Mouse (Mus musculus): ENCODE data around the gene Parp1. TPM values are rescaled to one million over a fixed set of nuclear protein-coding genes. Genes with fewer than 3 reads are reported as not detected.

Parp1 gene
- total RNA-seq, 2 experiments from 2014 or later = 89.0 to 90.3 TPM

DNA sequence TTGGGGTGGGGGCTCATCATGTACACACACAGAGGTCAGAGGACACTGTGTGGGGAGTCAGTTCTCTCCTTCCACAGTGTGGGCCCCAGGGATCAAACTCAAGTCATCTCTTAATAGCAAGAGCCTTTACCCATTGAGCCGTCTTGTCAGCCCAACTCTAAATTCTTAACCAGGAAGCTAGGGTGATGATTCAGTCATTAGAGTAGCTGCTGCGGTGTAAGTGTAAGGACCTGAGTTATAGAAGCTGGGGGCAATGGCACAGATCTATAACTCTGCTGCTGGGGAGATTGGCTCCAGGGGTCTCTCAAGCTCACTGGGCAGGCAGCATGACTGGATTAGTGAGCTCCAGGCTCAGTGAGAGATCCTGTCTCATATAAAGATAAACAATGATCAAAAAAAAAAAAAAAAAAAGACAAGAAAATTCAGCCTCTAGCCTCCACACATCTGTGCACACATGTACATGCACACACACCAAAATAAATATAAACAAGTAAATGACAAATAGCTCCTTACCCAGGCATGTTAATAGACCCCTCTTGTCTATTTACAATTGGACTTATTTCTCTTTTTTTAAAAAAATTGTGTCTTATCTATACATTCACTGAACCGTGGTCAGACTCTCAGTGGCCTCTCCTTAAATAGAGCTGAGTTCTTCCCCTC lies 25.9 kb upstream of the Parp1 start:
- intact Hi-C loops (cut with DNase I) = no loop called here
- no peak for DNase-seq (ENCODE audit: extremely low spot score in 1 of 2, low spot score in 2 of 2)
- H3K27ac ChIP-seq = no peak overlapping the region
- no peak for TF ChIP-seq CTCF (IDR thresholded peaks at IDR 0.05)
- no peak overlapping the region for H3K4me3 ChIP-seq

GRCm38 (mm10) chr1:180545918-180546545 lies 22.7 kb upstream of the Parp1 start:
- TF ChIP-seq CTCF (IDR thresholded peaks at IDR 0.05) = no peak
- no peak overlapping the region for H3K4me3 ChIP-seq
- H3K27ac ChIP-seq = no peak overlapping the region
- intact Hi-C loops (cut with DNase I) = loop anchor here (5.0 kb wide), 1 partner anchor 64 kb away; the partner anchor contains the start of gene Stum
- no peak for DNase-seq (ENCODE audit: extremely low spot score in 1 of 2, low spot score in 2 of 2)

- H3K4me3 ChIP-seq = no peak overlapping the region
These were observed 21.6 kb upstream of the Parp1 start for GRCm38 (mm10) chr1:180546798-180547750.

GRCm38 (mm10) chr1:180547751-180548669 lies 20.7 kb upstream of the Parp1 start:
- H3K27ac ChIP-seq = no peak overlapping the region
- intact Hi-C loops (cut with DNase I) = loop anchor here (5.0 kb wide), 1 partner anchor 66 kb away; the partner anchor contains the start of gene Stum
- TF ChIP-seq CTCF (IDR thresholded peaks at IDR 0.05) = no peak

More at GRCm38 (mm10) chr1:180546798-180547750, 21.6 kb upstream of the Parp1 start:
- H3K27ac ChIP-seq = no peak overlapping the region
- no peak for TF ChIP-seq CTCF (IDR thresholded peaks at IDR 0.05)
- no peak for DNase-seq (ENCODE audit: extremely low spot score in 1 of 2, low spot score in 2 of 2)
- intact Hi-C loops (cut with DNase I) = loop anchor here (5.0 kb wide), 1 partner anchor 65 kb away; the partner anchor contains the start of gene Stum

GRCm38 (mm10) chr1:180549539-180550308 lies 19.0 kb upstream of the Parp1 start:
- peak overlapping the region; percentile 40 for H3K27ac ChIP-seq
- TF ChIP-seq CTCF (IDR thresholded peaks at IDR 0.05) = no peak
- DNase-seq (ENCODE audit: extremely low spot score in 1 of 2, low spot score in 2 of 2) = no peak
- intact Hi-C loops (cut with DNase I) = loop anchor here (1.0 to 5.0 kb wide), 2 partner anchors 67 to 115 kb away; partner anchors contain the start of gene Stum
- H3K4me3 ChIP-seq = no peak overlapping the region

More at GRCm38 (mm10) chr1:180547751-180548669, 20.7 kb upstream of the Parp1 start:
- no peak for DNase-seq (ENCODE audit: extremely low spot score in 1 of 2, low spot score in 2 of 2)
- no peak overlapping the region for H3K4me3 ChIP-seq

GRCm38 (mm10) chr1:180550770-180551169 lies 18.0 kb upstream of the Parp1 start:
- peak; percentile 73 for TF ChIP-seq CTCF (IDR thresholded peaks at IDR 0.05)
- no peak overlapping the region for H3K4me3 ChIP-seq
- DNase-seq (ENCODE audit: extremely low spot score in 1 of 2, low spot score in 2 of 2) = no peak
- H3K27ac ChIP-seq = no peak overlapping the region
- intact Hi-C loops (cut with DNase I) = loop anchor here (1.0 kb wide), 2 partner anchors 43 to 116 kb away; no protein-coding TSS in a partner anchor

DNA sequence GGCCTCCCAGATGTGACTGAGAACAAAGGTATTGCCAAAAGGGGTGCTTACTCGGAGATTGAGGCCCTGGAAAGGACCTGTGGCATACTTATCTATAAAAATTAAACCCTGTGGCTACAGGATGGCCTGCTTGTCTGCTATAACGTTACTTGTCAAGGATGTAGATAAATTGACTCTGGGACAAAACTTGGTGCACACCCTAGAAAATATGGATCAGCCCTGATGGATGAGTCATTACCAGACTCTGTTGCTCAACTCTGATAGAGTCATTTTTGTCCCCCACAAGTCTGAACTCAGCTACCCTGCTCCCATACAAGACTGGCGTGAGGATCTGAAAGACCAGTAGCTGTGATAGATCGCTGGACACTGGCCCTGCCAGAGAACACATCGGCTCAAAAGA lies 11.8 kb upstream of the Parp1 start:
- no peak for TF ChIP-seq CTCF (IDR thresholded peaks at IDR 0.05)
- H3K27ac ChIP-seq = no peak overlapping the region
- intact Hi-C loops (cut with DNase I) = no loop called here
- H3K4me3 ChIP-seq = no peak overlapping the region
- no peak for DNase-seq (ENCODE audit: extremely low spot score in 1 of 2, low spot score in 2 of 2)

- intact Hi-C loops (cut with DNase I) = no loop called here
- TF ChIP-seq CTCF (IDR thresholded peaks at IDR 0.05) = no peak
These were observed 9.3 kb upstream of the Parp1 start for GRCm38 (mm10) chr1:180559454-180559853.

GRCm38 (mm10) chr1:180561187-180561586 lies 7.5 kb upstream of the Parp1 start:
- intact Hi-C loops (cut with DNase I) = no loop called here
- TF ChIP-seq CTCF (IDR thresholded peaks at IDR 0.05) = no peak
- DNase-seq (ENCODE audit: extremely low spot score in 1 of 2, low spot score in 2 of 2) = no peak
- Histone ChIP-seq H3K27ac (no peak overlapping the region), H3K4me3 (no peak overlapping the region)

More at GRCm38 (mm10) chr1:180559454-180559853, 9.3 kb upstream of the Parp1 start:
- no peak for DNase-seq (ENCODE audit: extremely low spot score in 1 of 2, low spot score in 2 of 2)
- Histone ChIP-seq H3K27ac (no peak overlapping the region), H3K4me3 (no peak overlapping the region)

DNA sequence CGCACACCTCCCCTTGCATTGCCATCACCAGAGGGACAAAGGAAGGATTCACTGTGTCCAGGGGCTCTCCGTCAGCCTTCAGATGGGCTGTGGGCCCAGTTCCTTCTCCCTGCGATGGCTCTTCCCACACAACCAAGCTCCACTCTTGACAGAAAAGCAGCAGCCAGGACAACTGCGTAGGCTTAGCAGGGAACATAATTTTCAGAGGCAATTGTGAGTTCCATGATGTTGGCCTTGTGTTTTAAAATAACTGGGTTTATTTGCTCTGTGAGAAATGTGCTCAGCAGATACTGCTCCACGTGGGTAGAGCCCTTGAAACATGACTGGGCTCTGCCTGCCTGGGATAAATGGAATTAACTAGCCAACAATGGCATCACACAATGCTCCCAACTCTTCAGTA lies 3.8 kb upstream of the Parp1 start:
- DNase-seq (ENCODE audit: extremely low spot score in 1 of 2, low spot score in 2 of 2) = peak in 1 of 2 experiments; percentile 46
- no peak for TF ChIP-seq CTCF (IDR thresholded peaks at IDR 0.05)
- Histone ChIP-seq H3K27ac (peak overlapping the region; percentile 61), H3K4me3 (no peak overlapping the region)
- intact Hi-C loops (cut with DNase I) = loop anchor here (1.0 to 5.0 kb wide), 6 partner anchors 44 to 298 kb away; partner anchors contain the start of gene Lin9

Data from left cerebral cortex, adult 2 months (tissue).